Mouse (Mus musculus) myocyte (in vitro differentiated cells): Measurements from ENCODE around the gene Notch2.

Source experiments
- CEBPB ChIP-seq: IDR thresholded peaks from 2 replicates; pipeline ENCODE4 v1.6.1; 2011; ENCODE audit warnings: mild to moderate bottlenecking, moderate library complexity; ENCODE audit not compliant: poor library complexity, insufficient read depth, severe bottlenecking
- E2F4 ChIP-seq: IDR thresholded peaks from one replicate; pipeline ENCODE4 v1.6.1; 2011; ENCODE audit warnings: mild to moderate bottlenecking, control low read depth, moderate library complexity; ENCODE audit not compliant: insufficient read depth
- MAX ChIP-seq: IDR thresholded peaks from one replicate; pipeline ENCODE4 v1.6.1; 2011; ENCODE audit warnings: low read depth, mild to moderate bottlenecking, control low read depth
- MYOD1 ChIP-seq, 3 experiments: IDR thresholded peaks; one replicate each; pipeline ENCODE4 v1.6.1; 2011; ENCODE audit warnings: control low read depth in 2 of 3, low read depth in 2 of 3, mild to moderate bottlenecking in 2 of 3, moderate library complexity in 1 of 3; ENCODE audit not compliant: insufficient read length in 2 of 3, control insufficient read depth in 1 of 3
- MYOG ChIP-seq, 3 experiments: IDR thresholded peaks; one replicate each; pipeline ENCODE4 v1.6.1; 2011; ENCODE audit warnings: control low read depth in 2 of 3, low read depth in 2 of 3, mild to moderate bottlenecking in 2 of 3; ENCODE audit not compliant: insufficient read length in 2 of 3, control insufficient read depth in 1 of 3, insufficient read depth in 1 of 3
- POLR2A ChIP-seq: IDR thresholded peaks from one replicate; pipeline ENCODE4 v1.6.1; 2011; ENCODE audit warnings: low read depth, mild to moderate bottlenecking, control low read depth, moderate library complexity; ENCODE audit not compliant: insufficient read length
- POLR2AphosphoS2 ChIP-seq: IDR thresholded peaks from one replicate; pipeline ENCODE4 v1.6.1; 2011; ENCODE audit warnings: low read depth, control low read depth; ENCODE audit not compliant: insufficient read length
- REST ChIP-seq: IDR thresholded peaks from one replicate; pipeline ENCODE4 v1.6.1; 2011; ENCODE audit warnings: mild to moderate bottlenecking, control low read depth, moderate library complexity; ENCODE audit not compliant: insufficient read depth, insufficient read length
- SRF ChIP-seq: IDR thresholded peaks from one replicate; pipeline ENCODE4 v1.6.1; 2011; ENCODE audit warnings: low read depth; ENCODE audit not compliant: control insufficient read depth, insufficient read length
- TCF12 ChIP-seq: IDR thresholded peaks from one replicate; pipeline ENCODE4 v1.6.1; 2011; ENCODE audit warnings: mild to moderate bottlenecking, control low read depth; ENCODE audit not compliant: poor library complexity, insufficient read depth, severe bottlenecking
- TCF3 ChIP-seq: IDR thresholded peaks from one replicate; pipeline ENCODE4 v1.6.1; 2011; ENCODE audit warnings: low read depth, control low read depth; ENCODE audit not compliant: insufficient read length
- USF1 ChIP-seq: IDR thresholded peaks from one replicate; pipeline ENCODE4 v1.6.1; 2011; ENCODE audit warnings: low read depth, mild to moderate bottlenecking, control low read depth, moderate library complexity

DNA sequence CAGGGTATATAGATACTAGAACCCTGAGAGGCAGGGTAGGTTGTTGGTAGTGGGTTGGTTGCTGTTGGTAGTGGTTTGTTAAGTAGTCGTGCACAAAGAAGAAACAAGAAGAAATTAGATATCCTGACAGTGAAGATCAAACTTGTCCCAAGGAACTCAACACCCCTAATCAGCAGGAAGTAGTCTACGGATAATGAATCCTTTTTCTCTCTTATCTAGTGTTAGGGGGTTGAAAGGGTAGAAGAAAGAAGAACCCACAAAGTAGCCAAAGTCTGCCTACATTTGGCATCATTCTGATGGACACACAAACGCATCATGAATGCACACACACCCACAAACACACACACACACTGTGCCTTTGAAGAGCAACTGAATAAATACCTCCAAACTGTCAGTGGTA lies 9.1 kb upstream of the Notch2 start:
- TF ChIP-seq MYOG (IDR thresholded peaks at IDR 0.05; ENCODE audit: control insufficient read depth in 1 of 3, insufficient read depth in 1 of 3, insufficient read length in 2 of 3, low read depth in 2 of 3) (no peak), CEBPB (no peak), POLR2A (no peak), SRF (no peak), POLR2AphosphoS2 (no peak), REST (no peak), MYOD1 (IDR thresholded peaks at IDR 0.05; ENCODE audit: control insufficient read depth in 1 of 3, insufficient read length in 2 of 3, low read depth in 2 of 3) (no peak), USF1 (no peak), MAX (no peak), TCF12 (no peak), E2F4 (no peak), TCF3 (no peak)
